Mouse (Mus musculus) cerebellum, adult 2 months (tissue): ENCODE measurements around the gene D7Ertd443e.

Experiments used
- CTCF ChIP-seq: fragments of 200-500 bp; IDR thresholded peaks from 2 replicates; pipeline ENCODE4 v1.5.1; 2011; ENCODE audit warnings: low read depth, mild to moderate bottlenecking, control low read depth, low read length, moderate library complexity, borderline replicate concordance; ENCODE audit not compliant: insufficient read depth
- POLR2A ChIP-seq: fragments of 200-500 bp; IDR thresholded peaks from 2 replicates; pipeline ENCODE4 v1.6.1; 2011; ENCODE audit warnings: low read length, control low read depth, borderline replicate concordance; ENCODE audit not compliant: insufficient read depth

- TF ChIP-seq CTCF (no peak), POLR2A (no peak)
These were observed 137.4 kb downstream of the D7Ertd443e start for GRCm38 (mm10) chr7:134248041-134248440.
